Mouse (Mus musculus) left cerebral cortex, adult 6 months (tissue): Measurements from ENCODE around the gene Olfr1535. TPM values are rescaled to one million over a fixed set of nuclear protein-coding genes. Genes with fewer than 3 reads are reported as not detected.

ENCODE experiments used
- long read RNA-seq, 2 experiments: library from polyadenylated mRNA; unstranded; transcript quantifications; one replicate each; pipeline ENCODE4 v2.0.0; 2019 to 2020
- polyA plus RNA-seq: library from polyadenylated mRNA; unstranded; fragments of <200 nt; fragmentation: Nextera tagmentation; gene quantifications from 2 replicates; pipeline ENCODE4 v1.2.3, GENCODE M21; 2021

The Olfr1535 gene
- 0.06 TPM in 1 of 2 replicates, not detected in the other for polyA plus RNA-seq
- long read RNA-seq, experiment 1: 0 reads
- long read RNA-seq, experiment 2: 0 reads

DNA sequence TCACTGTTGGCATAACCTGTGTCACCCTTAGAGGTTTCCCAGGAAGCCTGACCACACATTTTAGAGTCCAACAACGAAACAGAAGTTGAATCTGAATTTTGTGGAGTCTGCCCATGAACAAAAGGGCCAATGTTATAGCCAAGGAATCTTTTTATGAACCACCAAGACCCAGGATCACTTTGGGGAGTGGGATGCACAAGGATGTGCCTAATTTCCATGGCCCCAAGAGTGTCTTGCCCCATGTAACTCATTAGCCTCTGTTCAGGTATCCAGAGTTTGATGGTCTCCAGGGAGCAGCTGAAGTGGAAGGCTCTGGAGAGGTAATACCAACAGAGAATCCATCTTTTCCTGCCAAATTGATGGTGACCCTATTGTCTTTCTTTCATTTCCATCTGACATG is at the start of gene Olfr1535:
Gene Olfr1535, minus strand, starts transcription at position 101 of the 400 bp plus-strand sequence.

DNA sequence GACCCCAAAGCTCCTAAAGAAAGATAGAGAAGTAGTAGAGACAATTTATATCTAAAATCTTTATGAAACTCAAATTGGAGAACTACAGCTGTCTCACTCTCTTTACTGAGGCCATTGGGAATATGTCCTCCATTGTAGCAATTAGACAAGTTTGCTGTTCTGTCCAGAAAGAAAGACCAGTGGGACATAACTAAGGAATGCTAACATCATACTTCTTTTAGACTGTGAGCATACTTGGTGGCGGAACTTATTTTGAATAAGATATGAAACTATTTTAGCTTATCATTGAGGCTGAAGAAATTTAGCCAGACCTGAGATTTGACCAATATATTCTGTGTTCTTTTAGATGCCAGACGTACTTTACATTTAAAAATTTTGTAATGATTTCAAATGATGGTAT is 22.0 kb upstream of the Olfr1535 start, which contains the start of gene Olfr1364:
Gene Olfr1364, minus strand, starts transcription at position 101 of the 400 bp plus-strand sequence.

DNA sequence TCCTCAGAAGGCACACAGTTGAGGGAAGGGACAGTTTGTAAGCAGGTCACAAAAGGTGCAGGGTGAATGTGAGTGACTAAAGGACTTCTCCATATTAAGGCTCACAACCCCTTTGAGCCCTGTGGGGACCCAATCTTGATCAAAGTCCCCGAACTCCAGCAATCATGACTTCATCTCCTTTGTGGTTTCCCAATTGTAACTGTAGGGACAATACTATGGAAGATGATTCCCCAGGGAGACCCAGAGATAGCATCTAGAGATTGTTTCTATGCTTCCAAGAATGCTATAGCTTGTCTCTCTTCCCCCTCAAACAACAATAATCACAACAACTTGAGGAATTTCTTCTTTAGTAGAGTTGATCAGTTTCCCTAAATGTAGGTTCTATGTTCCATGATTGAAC is 17.0 kb downstream of the Olfr1535 start, which contains the start of gene Olfr1366:
Gene Olfr1366, minus strand, starts transcription at position 101 of the 400 bp plus-strand sequence.

DNA sequence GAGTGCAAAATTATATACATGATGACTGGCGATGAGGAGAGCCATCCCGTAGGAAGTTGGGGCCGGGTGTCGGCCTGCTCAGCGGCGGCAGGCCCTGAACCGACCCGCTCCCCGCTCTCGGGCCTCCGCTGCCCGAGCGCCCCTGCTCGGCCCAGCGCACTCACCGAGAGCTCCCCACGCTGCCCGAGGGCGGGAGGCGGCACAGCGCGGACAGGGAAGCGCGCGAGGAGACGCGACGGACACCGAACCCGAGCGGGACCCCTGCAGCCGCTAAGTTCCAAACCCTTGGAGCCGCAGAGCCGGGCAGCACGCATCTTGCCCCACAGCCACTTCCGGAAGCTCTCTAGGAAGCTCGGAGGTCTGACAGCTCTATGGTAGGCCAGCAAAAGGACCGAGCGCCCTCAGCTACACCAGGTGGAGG is 28.9 kb downstream of the Olfr1535 start, which contains the start of gene Zkscan8:
Gene Zkscan8, minus strand, starts transcription at position 340 of the 421 bp plus-strand sequence.

Other genes starting within 250 kb of the Olfr1535 start
- 1.8 TPM in 2 replicates for gene Gpx6, start 247.8 kb downstream of the Olfr1535 start, polyA plus RNA-seq
- gene Olfr1367, start 213.0 kb downstream of the Olfr1535 start, polyA plus RNA-seq: not detected in 2 replicates
- gene Zscan12, start 197.1 kb downstream of the Olfr1535 start, polyA plus RNA-seq: 5.0 and 5.1 TPM in 2 replicates
- gene Zkscan3, start 157.1 kb downstream of the Olfr1535 start, polyA plus RNA-seq: 11.1 and 12.4 TPM in 2 replicates
- 1.2 TPM in 2 replicates for gene Pgbd1, start 118.8 kb downstream of the Olfr1535 start, polyA plus RNA-seq
- gene Zscan26, start 106.2 kb downstream of the Olfr1535 start, polyA plus RNA-seq: 52.8 and 74.6 TPM in 2 replicates
- 1.5 TPM in 2 replicates for gene Nkapl, start 91.4 kb downstream of the Olfr1535 start, polyA plus RNA-seq
- 3.1 and 3.4 TPM in 2 replicates for gene Zkscan4, start 81.0 kb downstream of the Olfr1535 start, polyA plus RNA-seq
- 3.9 TPM in 1 of 2 replicates, not detected in the other for gene Gm10065, start 80.5 kb downstream of the Olfr1535 start, polyA plus RNA-seq
- gene AK157302, start 64.7 kb downstream of the Olfr1535 start, polyA plus RNA-seq: 1.5 and 2.0 TPM in 2 replicates
- 13.2 and 14.1 TPM in 2 replicates for gene Gm11273, start 58.5 kb downstream of the Olfr1535 start, polyA plus RNA-seq
- 3.0 and 3.3 TPM in 2 replicates for gene Zkscan8, start 28.8 kb downstream of the Olfr1535 start, polyA plus RNA-seq
- gene Olfr1366, start 17.1 kb downstream of the Olfr1535 start, polyA plus RNA-seq: 0.09 TPM in 1 of 2 replicates, not detected in the other
- not detected in 2 replicates for gene Olfr1364, start 21.9 kb upstream of the Olfr1535 start, polyA plus RNA-seq
- not detected in 2 replicates for gene Olfr1362, start 54.1 kb upstream of the Olfr1535 start, polyA plus RNA-seq
- gene Olfr11, start 82.6 kb upstream of the Olfr1535 start, polyA plus RNA-seq: not detected in 2 replicates
- not detected in 2 replicates for gene Olfr1361, start 103.5 kb upstream of the Olfr1535 start, polyA plus RNA-seq
- gene Olfr1360, start 117.5 kb upstream of the Olfr1535 start, polyA plus RNA-seq: not detected in 2 replicates
- gene Olfr1359, start 138.2 kb upstream of the Olfr1535 start, polyA plus RNA-seq: not detected in 2 replicates
- gene Hist1h2bl, start 156.2 kb upstream of the Olfr1535 start, polyA plus RNA-seq: not detected in 2 replicates
- not detected in 2 replicates for gene Hist1h2ai, start 156.5 kb upstream of the Olfr1535 start, polyA plus RNA-seq
- not detected in 2 replicates for gene Hist1h3h, start 157.8 kb upstream of the Olfr1535 start, polyA plus RNA-seq
- not detected in 2 replicates for gene Hist1h2bm, start 162.2 kb upstream of the Olfr1535 start, polyA plus RNA-seq
- 0.83 and 0.92 TPM in 2 replicates for gene Hist1h4j, start 175.2 kb upstream of the Olfr1535 start, polyA plus RNA-seq
- 0.70 and 3.0 TPM in 2 replicates for gene Hist1h4k, start 190.6 kb upstream of the Olfr1535 start, polyA plus RNA-seq
- gene Hist1h2ak, start 193.9 kb upstream of the Olfr1535 start, polyA plus RNA-seq: 1.8 TPM in 1 of 2 replicates, not detected in the other
- 1.0 and 2.3 TPM in 2 replicates for gene Hist1h2bn, start 194.2 kb upstream of the Olfr1535 start, polyA plus RNA-seq
- 0.59 and 0.97 TPM in 2 replicates for gene Hist1h1b, start 220.7 kb upstream of the Olfr1535 start, polyA plus RNA-seq
- 1.7 and 2.9 TPM in 2 replicates for gene Hist1h3i, start 223.5 kb upstream of the Olfr1535 start, polyA plus RNA-seq
- 2.4 TPM in 1 of 2 replicates, not detected in the other for gene Hist1h2an, start 227.3 kb upstream of the Olfr1535 start, polyA plus RNA-seq
- gene Hist1h2bp, start 227.6 kb upstream of the Olfr1535 start, polyA plus RNA-seq: not detected in 2 replicates